Mouse (Mus musculus): ENCODE measurements around the gene Gm14085. TPM values are rescaled to one million over a fixed set of nuclear protein-coding genes. Genes with fewer than 3 reads are reported as not detected.
"Not testable (repeated sequence)": the region's sequence is repeated elsewhere in the genome, so short reads cannot be mapped to it uniquely, and the experiment has no call there.

Gene Gm14085
- not detected in 2 replicates for polyA plus RNA-seq (2015; fragmentation: Nextera tagmentation; extraction: Ambion mirVana)

- no peak within 1 kb of the TSS for H3K27ac ChIP-seq (replicated peaks)
- no peaks in the 10 kb centered on the region for H3K4me1 ChIP-seq
- no peaks in the 10 kb centered on the region for H3K36me3 ChIP-seq
- no peaks in the 10 kb centered on the region for H3K27me3 ChIP-seq (replicated peaks)
- no peak for ATAC-seq (ENCODE audit: extremely low read depth, insufficient number of reproducible peaks, low FRiP score, low TSS enrichment)
- H3K4me2 ChIP-seq: no peak within 1 kb of the TSS
- no peaks in the 10 kb centered on the region for H3K9me3 ChIP-seq
- H3K9ac ChIP-seq: no peak within 1 kb of the TSS
- WGBS: 69% methylated on average over 1 of the region's 1 CpGs
- H3K4me3 ChIP-seq: no peak within 1 kb of the TSS
Observed at GRCm38 (mm10) chr2:122484641-122485040, at the start of gene Gm14085. Gm14085 (plus strand) TSS chr2:122484941.

- H3K9me3 ChIP-seq; H3K4me2 ChIP-seq; H3K27ac ChIP-seq (replicated peaks); H3K9ac ChIP-seq; ATAC-seq (ENCODE audit: extremely low read depth, insufficient number of reproducible peaks, low FRiP score, low TSS enrichment); H3K4me3 ChIP-seq; H3K36me3 ChIP-seq; H3K4me1 ChIP-seq; H3K27me3 ChIP-seq (replicated peaks): not testable (repeated sequence)
- WGBS: 47% methylated on average over 5 of the region's 5 CpGs
Observed at GRCm38 (mm10) chr2:122438706-122439482, 45.8 kb upstream of the Gm14085 start.

- H3K27me3 ChIP-seq (replicated peaks); H3K27ac ChIP-seq (replicated peaks); ATAC-seq (ENCODE audit: extremely low read depth, insufficient number of reproducible peaks, low FRiP score, low TSS enrichment); H3K9ac ChIP-seq; H3K4me2 ChIP-seq; H3K36me3 ChIP-seq; H3K9me3 ChIP-seq; H3K4me3 ChIP-seq; H3K4me1 ChIP-seq: not testable (repeated sequence)
- WGBS: 17% methylated on average over 2 of the region's 3 CpGs
Observed at GRCm38 (mm10) chr2:122440521-122440920, 44.2 kb upstream of the Gm14085 start.

- Histone ChIP-seq H3K9ac (no peak overlapping the region), H3K9me3 (no peaks in the 10 kb centered on the region), H3K4me1 (no peaks in the 10 kb centered on the region), H3K27ac (replicated peaks) (no peak overlapping the region), H3K36me3 (no peaks in the 10 kb centered on the region), H3K4me2 (no peak overlapping the region), H3K27me3 (replicated peaks) (no peaks in the 10 kb centered on the region), H3K4me3 (no peak overlapping the region)
- ATAC-seq (ENCODE audit: extremely low read depth, insufficient number of reproducible peaks, low FRiP score, low TSS enrichment): no peak
- WGBS: 62% methylated on average over 7 of the region's 7 CpGs
Observed at GRCm38 (mm10) chr2:122441000-122441933, 43.5 kb upstream of the Gm14085 start.

GRCm38 (mm10) chr2:122450351-122450750 lies 34.4 kb upstream of the Gm14085 start:
- 69% methylated on average over 4 of the region's 4 CpGs for WGBS
- no peak overlapping the region for H3K4me2 ChIP-seq
- no peaks in the 10 kb centered on the region for H3K9me3 ChIP-seq
- H3K4me1 ChIP-seq: no peaks in the 10 kb centered on the region
- H3K27ac ChIP-seq (replicated peaks): no peak overlapping the region
- no peak overlapping the region for H3K4me3 ChIP-seq
- no peak for ATAC-seq (ENCODE audit: extremely low read depth, insufficient number of reproducible peaks, low FRiP score, low TSS enrichment)
- H3K36me3 ChIP-seq: no peaks in the 10 kb centered on the region
- no peak overlapping the region for H3K9ac ChIP-seq
- no peaks in the 10 kb centered on the region for H3K27me3 ChIP-seq (replicated peaks)

- Histone ChIP-seq H3K27me3 (replicated peaks) (no peaks in the 10 kb centered on the region), H3K4me1 (no peaks in the 10 kb centered on the region), H3K9me3 (no peaks in the 10 kb centered on the region), H3K4me2 (no peak overlapping the region), H3K4me3 (no peak overlapping the region), H3K27ac (replicated peaks) (no peak overlapping the region), H3K9ac (no peak overlapping the region), H3K36me3 (no peaks in the 10 kb centered on the region)
- WGBS: 37% methylated on average over 2 of the region's 2 CpGs
- no peak for ATAC-seq (ENCODE audit: extremely low read depth, insufficient number of reproducible peaks, low FRiP score, low TSS enrichment)
Observed at GRCm38 (mm10) chr2:122452426-122452825, 32.3 kb upstream of the Gm14085 start.

- Histone ChIP-seq H3K27me3 (replicated peaks) (no peaks in the 10 kb centered on the region; the same call in 1 of the 2 replicates), H3K9ac (peak overlapping the region; percentile 79), H3K4me3 (peak overlapping the region; percentile 67), H3K9me3 (no peaks in the 10 kb centered on the region), H3K4me2 (peak overlapping the region; percentile 95), H3K27ac (replicated peaks) (no peak overlapping the region), H3K36me3 (no peaks in the 10 kb centered on the region), H3K4me1 (peaks cover 7% of the 10 kb centered on the region)
- no peak for ATAC-seq (ENCODE audit: extremely low read depth, insufficient number of reproducible peaks, low FRiP score, low TSS enrichment)
- WGBS: 24% methylated on average over 11 of the region's 11 CpGs
Observed at GRCm38 (mm10) chr2:122466901-122467300, 17.8 kb upstream of the Gm14085 start.

GRCm38 (mm10) chr2:122467351-122468013 lies 17.3 kb upstream of the Gm14085 start:
- peak overlapping the region; percentile 95 for H3K4me2 ChIP-seq
- peak overlapping the region; percentile 67 for H3K4me3 ChIP-seq
- no peaks in the 10 kb centered on the region for H3K9me3 ChIP-seq
- WGBS: 2% methylated on average over 46 of the region's 46 CpGs
- no peaks in the 10 kb centered on the region; the same call in 1 of the 2 replicates for H3K27me3 ChIP-seq (replicated peaks)
- peaks cover 7% of the 10 kb centered on the region for H3K4me1 ChIP-seq
- peak overlapping the region; percentile 79 for H3K9ac ChIP-seq
- ATAC-seq (ENCODE audit: extremely low read depth, insufficient number of reproducible peaks, low FRiP score, low TSS enrichment): peak; percentile 96
- no peak overlapping the region for H3K27ac ChIP-seq (replicated peaks)
- H3K36me3 ChIP-seq: no peaks in the 10 kb centered on the region

GRCm38 (mm10) chr2:122469221-122469620 lies 15.5 kb upstream of the Gm14085 start:
- Histone ChIP-seq H3K9ac (no peak overlapping the region), H3K4me3 (no peak overlapping the region), H3K9me3 (no peaks in the 10 kb centered on the region), H3K4me2 (no peak overlapping the region), H3K36me3 (no peaks in the 10 kb centered on the region), H3K27ac (replicated peaks) (no peak overlapping the region), H3K27me3 (replicated peaks) (no peaks in the 10 kb centered on the region; the same call in 1 of the 2 replicates), H3K4me1 (peaks cover 7% of the 10 kb centered on the region)
- 80% methylated on average over 3 of the region's 3 CpGs for WGBS
- ATAC-seq (ENCODE audit: extremely low read depth, insufficient number of reproducible peaks, low FRiP score, low TSS enrichment): no peak

- no peaks in the 10 kb centered on the region for H3K4me1 ChIP-seq
- no peak overlapping the region for H3K27ac ChIP-seq (replicated peaks)
- H3K9me3 ChIP-seq: no peaks in the 10 kb centered on the region
- no peak overlapping the region for H3K4me2 ChIP-seq
- H3K9ac ChIP-seq: no peak overlapping the region
- H3K36me3 ChIP-seq: no peaks in the 10 kb centered on the region
- no peak overlapping the region for H3K4me3 ChIP-seq
- H3K27me3 ChIP-seq (replicated peaks): no peaks in the 10 kb centered on the region
- ATAC-seq (ENCODE audit: extremely low read depth, insufficient number of reproducible peaks, low FRiP score, low TSS enrichment): no peak
Observed at GRCm38 (mm10) chr2:122476585-122476984, 8.2 kb upstream of the Gm14085 start.

- not testable (repeated sequence) for H3K4me3 ChIP-seq; H3K27ac ChIP-seq (replicated peaks); H3K9me3 ChIP-seq; H3K4me1 ChIP-seq; H3K9ac ChIP-seq; H3K4me2 ChIP-seq; ATAC-seq (ENCODE audit: extremely low read depth, insufficient number of reproducible peaks, low FRiP score, low TSS enrichment); H3K36me3 ChIP-seq; H3K27me3 ChIP-seq (replicated peaks)
- 59% methylated on average over 1 of the region's 1 CpGs for WGBS
Observed at GRCm38 (mm10) chr2:122483787-122484186, 954 bp upstream of the Gm14085 start.
